Mouse (Mus musculus): ENCODE data around the gene Carm1. TPM values are rescaled to one million over a fixed set of nuclear protein-coding genes. Genes with fewer than 3 reads are reported as not detected.
A peak's percentile ranks its signal among the peaks of the same experiment; 100 is the strongest.

Gene Carm1
- total and polyA plus RNA-seq, 2 experiments from 2014 or later = 27.3 to 97.4 TPM

- 87% methylated on average over 6 of the region's 6 CpGs for WGBS
- TF ChIP-seq CTCF (IDR thresholded peaks at IDR 0.05) = no peak
- DNase-seq (ENCODE audit: low spot score) (no peak), ATAC-seq (ENCODE audit: low FRiP score) (no peak)
- Histone ChIP-seq H3K36me3 (ENCODE audit: insufficient read depth, low read length) (peaks cover 10% of the 10 kb centered on the region; the same call in 1 of the 2 replicates), H3K9me3 (ENCODE audit: low read length) (no peaks in the 10 kb centered on the region), H3K4me3 (ENCODE audit: low read depth, low read length) (no peak overlapping the region), H3K4me1 (ENCODE audit: insufficient read depth, low read length) (no peaks in the 10 kb centered on the region), H3K27me3 (ENCODE audit: insufficient read depth, low read length) (no peaks in the 10 kb centered on the region), H3K9ac (replicated peaks; ENCODE audit: low read length, poor library complexity, severe bottlenecking) (no peak overlapping the region), H3K4me2 (ENCODE audit: low read depth, low read length, poor library complexity, severe bottlenecking) (no peak overlapping the region), H3K27ac (ENCODE audit: low read depth, low read length) (no peak overlapping the region)
Observed at GRCm38 (mm10) chr9:21555198-21555742, 8.6 kb downstream of the Carm1 start.

- Histone ChIP-seq H3K36me3 (ENCODE audit: insufficient read depth, low read length) (0 out of 2 replicates have a peak, but pooled peaks cover 10% of the 10 kb centered on the region), H3K4me3 (ENCODE audit: low read depth, low read length) (no peak overlapping the region), H3K9ac (replicated peaks; ENCODE audit: low read length, poor library complexity, severe bottlenecking) (no peak overlapping the region), H3K9me3 (ENCODE audit: low read length) (no peaks in the 10 kb centered on the region), H3K27ac (ENCODE audit: low read depth, low read length) (no peak overlapping the region), H3K4me1 (ENCODE audit: insufficient read depth, low read length) (no peaks in the 10 kb centered on the region), H3K4me2 (ENCODE audit: low read depth, low read length, poor library complexity, severe bottlenecking) (no peak overlapping the region), H3K27me3 (ENCODE audit: insufficient read depth, low read length) (no peaks in the 10 kb centered on the region)
- 90% methylated on average over 2 of the region's 2 CpGs for WGBS
- DNase-seq (ENCODE audit: low spot score) (peak; percentile 8), ATAC-seq (ENCODE audit: low FRiP score) (no peak)
- TF ChIP-seq CTCF (IDR thresholded peaks at IDR 0.05) = no peak
Observed at GRCm38 (mm10) chr9:21556996-21557395, 10.3 kb downstream of the Carm1 start.

GRCm38 (mm10) chr9:21557556-21557955, 10.9 kb downstream of the Carm1 start:
- Histone ChIP-seq H3K27me3 (ENCODE audit: insufficient read depth, low read length) (no peaks in the 10 kb centered on the region), H3K27ac (ENCODE audit: low read depth, low read length) (no peak overlapping the region), H3K36me3 (ENCODE audit: insufficient read depth, low read length) (0 out of 2 replicates have a peak, but pooled peaks cover 10% of the 10 kb centered on the region), H3K9me3 (ENCODE audit: low read length) (no peaks in the 10 kb centered on the region), H3K4me1 (ENCODE audit: insufficient read depth, low read length) (no peaks in the 10 kb centered on the region), H3K4me2 (ENCODE audit: low read depth, low read length, poor library complexity, severe bottlenecking) (no peak overlapping the region), H3K9ac (replicated peaks; ENCODE audit: low read length, poor library complexity, severe bottlenecking) (no peak overlapping the region), H3K4me3 (ENCODE audit: low read depth, low read length) (no peak overlapping the region)
- 87% methylated on average over 2 of the region's 2 CpGs for WGBS
- DNase-seq (ENCODE audit: low spot score) = no peak
- no peak for ATAC-seq (ENCODE audit: low FRiP score)
- no peak for TF ChIP-seq CTCF (IDR thresholded peaks at IDR 0.05)

DNA sequence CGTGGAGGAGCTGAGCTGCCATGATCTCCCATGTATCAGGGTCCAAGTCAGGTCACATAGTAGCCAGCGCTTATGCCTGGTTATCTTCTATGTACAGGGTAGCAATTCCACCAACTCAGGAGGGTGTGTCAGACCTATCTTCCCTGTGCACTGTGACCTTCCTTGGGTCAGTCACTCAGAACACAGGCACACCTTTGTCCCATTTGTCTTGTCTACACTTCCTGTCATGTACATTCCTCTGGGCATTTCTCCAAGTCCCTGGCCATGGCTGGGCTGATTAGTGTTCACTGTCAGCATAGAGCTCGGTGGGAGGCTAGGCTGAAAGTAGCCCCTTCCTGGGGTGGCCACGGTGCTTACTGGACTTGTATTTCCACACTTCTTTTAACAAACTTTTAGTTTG, 11.7 kb downstream of the Carm1 start:
- DNase-seq (ENCODE audit: low spot score) (peak; percentile 6), ATAC-seq (ENCODE audit: low FRiP score) (no peak)
- Histone ChIP-seq H3K9me3 (ENCODE audit: low read length) (no peaks in the 10 kb centered on the region), H3K4me3 (ENCODE audit: low read depth, low read length) (no peak overlapping the region), H3K9ac (replicated peaks; ENCODE audit: low read length, poor library complexity, severe bottlenecking) (no peak overlapping the region), H3K27me3 (ENCODE audit: insufficient read depth, low read length) (no peaks in the 10 kb centered on the region), H3K4me2 (ENCODE audit: low read depth, low read length, poor library complexity, severe bottlenecking) (no peak overlapping the region), H3K4me1 (ENCODE audit: insufficient read depth, low read length) (no peaks in the 10 kb centered on the region), H3K27ac (ENCODE audit: low read depth, low read length) (no peak overlapping the region), H3K36me3 (ENCODE audit: insufficient read depth, low read length) (0 out of 2 replicates have a peak, but pooled peaks cover 10% of the 10 kb centered on the region)
- no peak for TF ChIP-seq CTCF (IDR thresholded peaks at IDR 0.05)
- 82% methylated on average over 4 of the region's 4 CpGs for WGBS

DNA sequence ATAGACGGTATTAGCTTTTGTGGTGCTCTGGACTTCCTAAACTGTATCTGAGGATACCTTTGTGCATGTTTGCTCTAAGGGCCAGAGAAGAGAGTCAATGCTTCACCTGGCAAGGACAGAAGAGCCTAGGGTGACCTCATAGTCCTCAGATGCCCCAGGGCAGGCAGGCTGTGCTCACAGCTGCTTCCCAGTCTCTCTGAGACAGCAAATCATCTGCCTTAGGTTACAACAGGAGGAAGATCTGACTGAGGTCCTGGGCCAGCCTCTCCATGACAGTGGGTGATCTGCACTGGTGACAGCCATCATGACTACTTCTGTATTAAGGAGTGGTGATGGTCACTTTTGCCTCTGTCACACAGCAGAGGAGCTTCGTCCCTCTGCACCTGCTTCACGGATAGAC, 12.5 kb downstream of the Carm1 start:
- H3K4me2 ChIP-seq (ENCODE audit: low read depth, low read length, poor library complexity, severe bottlenecking) = no peak overlapping the region
- DNase-seq (ENCODE audit: low spot score) (no peak), ATAC-seq (ENCODE audit: low FRiP score) (no peak)
- H3K36me3 ChIP-seq (ENCODE audit: insufficient read depth, low read length) = 0 out of 2 replicates have a peak, but pooled peaks cover 9% of the 10 kb centered on the region
- no peak overlapping the region for H3K9ac ChIP-seq (replicated peaks; ENCODE audit: low read length, poor library complexity, severe bottlenecking)
- H3K4me3 ChIP-seq (ENCODE audit: low read depth, low read length) = no peak overlapping the region
- no peak overlapping the region for H3K27ac ChIP-seq (ENCODE audit: low read depth, low read length)
- TF ChIP-seq CTCF (IDR thresholded peaks at IDR 0.05) = no peak
- H3K9me3 ChIP-seq (ENCODE audit: low read length) = no peaks in the 10 kb centered on the region
- no peaks in the 10 kb centered on the region for H3K4me1 ChIP-seq (ENCODE audit: insufficient read depth, low read length)
- WGBS = 97% methylated on average over 3 of the region's 3 CpGs
- no peaks in the 10 kb centered on the region for H3K27me3 ChIP-seq (ENCODE audit: insufficient read depth, low read length)

DNA sequence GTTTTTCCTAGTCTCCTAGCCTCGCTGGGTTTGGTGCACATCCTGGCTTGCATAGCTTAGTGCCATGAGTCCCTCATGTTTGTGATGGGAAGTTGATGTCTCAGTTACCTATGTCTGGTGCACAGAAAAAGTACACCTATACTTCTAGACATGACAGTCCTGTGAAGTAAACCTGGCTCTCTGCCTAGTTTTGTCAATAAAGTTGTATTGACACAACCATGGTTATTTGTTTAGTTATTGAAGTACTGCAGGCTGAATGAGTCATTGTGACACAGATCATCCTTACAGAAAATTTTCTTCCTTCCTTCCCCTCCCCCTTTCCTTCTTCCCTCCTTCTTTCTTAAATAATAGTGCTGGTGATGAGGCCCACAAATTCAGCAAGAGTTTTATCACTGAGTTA, 17.7 kb downstream of the Carm1 start:
- DNase-seq (ENCODE audit: low spot score) (no peak), ATAC-seq (ENCODE audit: low FRiP score) (no peak)
- 77% methylated on average over 1 of the region's 1 CpGs for WGBS
- Histone ChIP-seq H3K27me3 (ENCODE audit: insufficient read depth, low read length) (no peaks in the 10 kb centered on the region), H3K4me3 (ENCODE audit: low read depth, low read length) (no peak overlapping the region), H3K4me1 (ENCODE audit: insufficient read depth, low read length) (no peaks in the 10 kb centered on the region), H3K27ac (ENCODE audit: low read depth, low read length) (no peak overlapping the region), H3K9me3 (ENCODE audit: low read length) (no peaks in the 10 kb centered on the region), H3K36me3 (ENCODE audit: insufficient read depth, low read length) (peaks cover 8% of the 10 kb centered on the region; the same call in 1 of the 2 replicates), H3K9ac (replicated peaks; ENCODE audit: low read length, poor library complexity, severe bottlenecking) (no peak overlapping the region), H3K4me2 (ENCODE audit: low read depth, low read length, poor library complexity, severe bottlenecking) (no peak overlapping the region)
- no peak for TF ChIP-seq CTCF (IDR thresholded peaks at IDR 0.05)

All from midbrain, postnatal 0 days (tissue).